Mouse (Mus musculus) thymus, adult 2 months (tissue): ENCODE data around the gene Gm37240.

Experiments used
- CTCF ChIP-seq: fragments of 200-500 bp; IDR thresholded peaks from 2 replicates; pipeline ENCODE4 v1.5.1; 2012; ENCODE audit warnings: mild to moderate bottlenecking, control low read depth, low read length, moderate library complexity, borderline replicate concordance; ENCODE audit not compliant: control insufficient read depth, poor library complexity, insufficient read depth; ENCODE audit errors: extremely low read depth
- POLR2A ChIP-seq: fragments of 200-500 bp; IDR thresholded peaks from 2 replicates; pipeline ENCODE4 v1.6.1; 2012; ENCODE audit warnings: mild to moderate bottlenecking, low read length, control low read depth, moderate library complexity; ENCODE audit not compliant: control insufficient read depth, poor library complexity, insufficient read depth; ENCODE audit errors: extremely low read depth

GRCm38 (mm10) chr3:84474398-84474797 lies 1412.9 kb downstream of the Gm37240 start:
- no peak for TF ChIP-seq POLR2A
- no peak for TF ChIP-seq CTCF
